Mouse (Mus musculus) hindbrain, embryonic 15.5 days (tissue): ENCODE measurements at regions not wholly inside any gene's neighbourhood (a gene's known extent, or its start where the extent isn't known, plus 50 kb on each side); places are given as distances from the start of the nearest gene placed in this dataset. TPM values are rescaled to one million over a fixed set of nuclear protein-coding genes. Genes with fewer than 3 reads are reported as not detected.

Source experiments
- ATAC-seq: fragments of 200-750 bp; cut with Nextera tagmentation; 2 replicates; pipeline ENCODE4 v1.8.0; 2017; ENCODE audit warnings: low read depth, moderate number of reproducible peaks, moderate TSS enrichment; ENCODE audit not compliant: low FRiP score
- H3K27ac ChIP-seq: fragments of 300-500 bp; sonication (generic); replicated peaks from 2 replicates; pipeline ENCODE4 v1.5.1; 2015; ENCODE audit warnings: mild to moderate bottlenecking, inconsistent platforms
- H3K27me3 ChIP-seq: fragments of 300-500 bp; sonication (generic); 2 replicates; pipeline ENCODE4 v1.6.1; 2015; ENCODE audit warnings: control low read depth, inconsistent platforms
- H3K36me3 ChIP-seq: fragments of 300-500 bp; sonication (generic); 2 replicates; pipeline ENCODE4 v1.6.1; 2015; ENCODE audit warnings: control low read depth, inconsistent platforms
- H3K4me1 ChIP-seq: fragments of 300-500 bp; sonication (generic); replicated peaks from 2 replicates; pipeline ENCODE4 v1.6.1; 2015; ENCODE audit warnings: control low read depth, inconsistent platforms
- H3K4me2 ChIP-seq: fragments of 300-500 bp; sonication (generic); 2 replicates; pipeline ENCODE4 v1.6.1; 2015; ENCODE audit warnings: moderate library complexity, mild to moderate bottlenecking, inconsistent platforms
- H3K4me3 ChIP-seq: fragments of 300-500 bp; sonication (generic); 2 replicates; pipeline ENCODE4 v1.5.1; 2015; ENCODE audit warnings: mild to moderate bottlenecking, inconsistent platforms
- H3K9ac ChIP-seq: fragments of 300-500 bp; sonication (generic); 2 replicates; pipeline ENCODE4 v1.6.1; 2015; ENCODE audit warnings: inconsistent platforms
- H3K9me3 ChIP-seq: fragments of 300-500 bp; sonication (generic); 2 replicates; pipeline ENCODE4 v1.6.1; 2016; ENCODE audit warnings: control low read depth, inconsistent platforms
- WGBS: fragments of 180-500 bp; shearing (Covaris S2); methylation state at CpG from one replicate; pipeline ENCODE4 v1.1.7; 2015; 5-methylcytosine and 5-hydroxymethylcytosine counted together
- microRNA counts: library from miRNA; unstranded; fragments of <30 nt; microRNA quantifications from one replicate; lab custom pipeline; 2016
- microRNA-seq: library from miRNA; unstranded; fragments of <30 nt; microRNA quantifications from one replicate; pipeline ENCODE4, GENCODE M21; 2016

DNA sequence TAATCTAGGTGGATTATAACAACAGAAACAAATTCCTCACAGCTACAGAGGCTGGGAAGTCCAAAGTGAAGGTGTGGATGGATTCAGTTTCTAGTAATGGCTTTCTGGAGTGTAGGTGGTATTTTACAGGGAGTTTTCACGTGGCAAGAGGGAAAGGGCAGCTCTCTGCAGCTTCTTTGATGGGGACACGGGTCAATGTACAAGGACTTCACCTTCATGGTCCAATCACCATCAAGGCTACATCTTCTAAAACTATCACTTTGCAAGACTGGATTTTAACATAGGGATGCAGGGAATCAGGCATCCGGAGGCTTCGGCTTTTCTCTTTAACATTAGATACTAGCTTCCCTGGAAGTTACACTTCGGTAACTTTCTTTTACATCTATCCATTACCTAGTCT is 642.4 kb upstream of the Tmpo start:
- Histone ChIP-seq H3K4me2 (no peak overlapping the region), H3K4me3 (no peak overlapping the region), H3K27ac (no peak overlapping the region), H3K9me3 (no peaks in the 10 kb centered on the region), H3K36me3 (no peaks in the 10 kb centered on the region), H3K4me1 (no peaks in the 10 kb centered on the region), H3K9ac (no peak overlapping the region), H3K27me3 (no peaks in the 10 kb centered on the region)
- 94% methylated on average over 5 of the region's 5 CpGs for WGBS
- ATAC-seq = no peak

DNA sequence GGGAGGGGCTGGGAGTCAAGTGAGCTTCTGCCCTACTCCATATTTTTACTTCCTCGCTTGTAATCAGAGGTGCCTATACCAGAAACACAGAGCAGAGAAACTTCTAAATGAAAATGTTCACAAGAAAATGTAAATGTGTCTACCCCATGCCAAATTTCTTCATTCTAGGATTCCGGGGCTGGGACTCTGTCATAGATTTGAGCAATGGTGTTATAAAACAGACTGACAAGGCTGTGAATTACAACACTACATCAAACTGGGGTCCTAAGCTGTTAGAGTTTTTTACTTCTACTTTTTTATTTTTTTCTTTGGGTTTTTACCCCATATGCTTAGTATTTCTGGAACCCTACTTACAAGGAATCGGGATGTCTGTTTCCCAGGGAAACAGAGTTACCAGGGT is 623.8 kb upstream of the Tmpo start:
- Histone ChIP-seq H3K27ac (no peak overlapping the region), H3K9ac (no peak overlapping the region), H3K4me2 (no peak overlapping the region), H3K9me3 (no peaks in the 10 kb centered on the region), H3K36me3 (no peaks in the 10 kb centered on the region), H3K4me3 (no peak overlapping the region), H3K27me3 (no peaks in the 10 kb centered on the region), H3K4me1 (no peaks in the 10 kb centered on the region)
- WGBS = 89% methylated on average over 3 of the region's 3 CpGs
- ATAC-seq = no peak

MicroRNA genes in the stretch of these regions (microRNA counts, 519-probe panel; counts per million panel counts)
- microRNA mmu-miR-135a (lab: Ali Mortazavi, UCI) = 5,720 counts per million, percentile 99 among the panel's probes with 10 or more counts

Small RNA genes lying in the stretch of these regions (microRNA-seq; reads per million reads assigned to microRNA genes)
- gene Gm22582 (not detected), gene Mir1251 (216 reads per million, percentile 61 among the genes with 10 or more reads in this experiment), gene Mir135a-2 (220 reads per million, percentile 61 among the genes with 10 or more reads in this experiment)
